Mouse (Mus musculus): ENCODE measurements at regions not wholly inside any gene's neighbourhood (a gene's known extent, or its start where the extent isn't known, plus 50 kb on each side); places are given as distances from the start of the nearest gene placed in this dataset.

DNA sequence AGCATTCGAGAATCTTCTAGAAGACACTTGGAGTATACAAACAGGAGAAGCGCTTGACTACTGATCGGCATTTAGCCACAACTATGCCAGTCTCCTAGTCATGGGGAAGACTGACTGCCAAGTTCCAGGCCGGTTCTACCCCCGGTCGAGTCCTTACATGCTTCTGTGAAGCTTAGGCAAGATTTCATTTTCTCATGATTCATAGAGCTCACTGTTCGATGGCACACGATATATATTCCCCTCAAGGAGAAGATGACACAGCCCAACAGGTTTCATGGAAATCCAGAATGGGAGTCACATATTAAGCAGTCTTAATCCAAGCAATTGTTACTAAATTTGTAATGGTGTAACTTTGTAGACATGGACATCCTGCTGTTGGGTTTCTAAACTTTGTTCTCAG is 177.8 kb downstream of the Slc38a4 start:
- Histone ChIP-seq H3K27ac (no peak overlapping the region), H3K9me3 (no peaks in the 10 kb centered on the region), H3K4me2 (replicated peaks) (no peak overlapping the region), H3K36me3 (no peaks in the 10 kb centered on the region), H3K9ac (no peak overlapping the region), H3K4me1 (replicated peaks) (peaks cover 8% of the 10 kb centered on the region; the same call in 1 of the 2 replicates), H3K4me3 (replicated peaks) (no peak overlapping the region), H3K27me3 (replicated peaks) (no peaks in the 10 kb centered on the region)
- WGBS = 91% methylated on average over 8 of the region's 8 CpGs
- no peak for ATAC-seq

- Histone ChIP-seq H3K4me1 (replicated peaks) (peaks cover 8% of the 10 kb centered on the region; the same call in 1 of the 2 replicates), H3K4me3 (replicated peaks) (no peak overlapping the region), H3K27me3 (replicated peaks) (no peaks in the 10 kb centered on the region), H3K36me3 (no peaks in the 10 kb centered on the region), H3K27ac (no peak overlapping the region), H3K9me3 (no peaks in the 10 kb centered on the region), H3K9ac (no peak overlapping the region), H3K4me2 (replicated peaks) (no peak overlapping the region)
- no peak for ATAC-seq
- 74% methylated on average over 9 of the region's 9 CpGs for WGBS
Observed at GRCm38 (mm10) chr15:96877271-96877670, 177.7 kb upstream of the Slc38a2 start.

GRCm38 (mm10) chr15:96874145-96874544 is 174.6 kb upstream of the Slc38a2 start:
- ATAC-seq = peak; percentile 85
- Histone ChIP-seq H3K27ac (peak overlapping the region; percentile 41; the same call in 1 of the 2 replicates), H3K4me3 (replicated peaks) (no peak overlapping the region), H3K9ac (no peak overlapping the region), H3K9me3 (no peaks in the 10 kb centered on the region), H3K4me2 (replicated peaks) (no peak overlapping the region), H3K4me1 (replicated peaks) (peaks cover 8% of the 10 kb centered on the region; the same call in 1 of the 2 replicates), H3K27me3 (replicated peaks) (no peaks in the 10 kb centered on the region), H3K36me3 (no peaks in the 10 kb centered on the region)
- WGBS = 32% methylated on average over 8 of the region's 8 CpGs

GRCm38 (mm10) chr15:96873562-96873961 is 174.0 kb upstream of the Slc38a2 start:
- Histone ChIP-seq H3K9me3 (no peaks in the 10 kb centered on the region), H3K4me2 (replicated peaks) (no peak overlapping the region), H3K36me3 (no peaks in the 10 kb centered on the region), H3K27ac (peak overlapping the region; percentile 73), H3K4me1 (replicated peaks) (peaks cover 8% of the 10 kb centered on the region; the same call in 1 of the 2 replicates), H3K27me3 (replicated peaks) (no peaks in the 10 kb centered on the region), H3K4me3 (replicated peaks) (no peak overlapping the region), H3K9ac (no peak overlapping the region)
- ATAC-seq = no peak
- WGBS = 56% methylated on average over 7 of the region's 7 CpGs

GRCm38 (mm10) chr15:96873126-96873525 is 173.6 kb upstream of the Slc38a2 start:
- WGBS = 64% methylated on average over 4 of the region's 4 CpGs
- peaks cover 8% of the 10 kb centered on the region; the same call in 1 of the 2 replicates for H3K4me1 ChIP-seq (replicated peaks)
- H3K4me3 ChIP-seq (replicated peaks) = no peak overlapping the region
- no peak for ATAC-seq
- H3K36me3 ChIP-seq = no peaks in the 10 kb centered on the region
- no peak overlapping the region for H3K4me2 ChIP-seq (replicated peaks)
- H3K9ac ChIP-seq = no peak overlapping the region
- H3K27me3 ChIP-seq (replicated peaks) = no peaks in the 10 kb centered on the region
- H3K27ac ChIP-seq = peak overlapping the region; percentile 73
- no peaks in the 10 kb centered on the region for H3K9me3 ChIP-seq

GRCm38 (mm10) chr15:96867701-96868100 is 168.2 kb upstream of the Slc38a2 start:
- no peaks in the 10 kb centered on the region for H3K36me3 ChIP-seq
- no peak overlapping the region for H3K4me3 ChIP-seq (replicated peaks)
- H3K27ac ChIP-seq = no peak overlapping the region
- no peaks in the 10 kb centered on the region for H3K4me1 ChIP-seq (replicated peaks)
- 77% methylated on average over 7 of the region's 7 CpGs for WGBS
- no peak overlapping the region for H3K4me2 ChIP-seq (replicated peaks)
- no peaks in the 10 kb centered on the region for H3K9me3 ChIP-seq
- no peak overlapping the region for H3K9ac ChIP-seq
- no peaks in the 10 kb centered on the region for H3K27me3 ChIP-seq (replicated peaks)
- no peak for ATAC-seq

DNA sequence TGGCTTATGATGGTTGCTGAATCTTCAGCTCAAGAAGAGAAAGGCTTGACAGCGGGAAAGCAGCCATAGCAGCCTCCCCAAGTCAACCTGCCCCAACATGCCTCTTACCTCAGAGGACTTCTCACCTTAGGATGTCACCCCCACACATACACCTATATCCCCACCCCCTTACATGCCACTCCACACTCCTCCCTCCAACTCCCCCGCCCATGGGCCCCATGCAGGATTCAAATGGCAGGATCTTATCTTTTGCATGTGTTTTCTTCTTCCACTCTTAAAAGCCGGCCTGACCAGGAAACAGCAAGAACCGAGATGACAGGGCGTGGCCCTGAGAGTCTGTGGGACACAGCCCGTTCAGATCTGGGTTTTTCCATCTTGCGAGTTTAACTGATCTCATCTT is 166.4 kb upstream of the Slc38a2 start:
- Histone ChIP-seq H3K4me1 (replicated peaks) (no peaks in the 10 kb centered on the region), H3K36me3 (no peaks in the 10 kb centered on the region), H3K4me3 (replicated peaks) (no peak overlapping the region), H3K27ac (no peak overlapping the region), H3K27me3 (replicated peaks) (no peaks in the 10 kb centered on the region), H3K9ac (no peak overlapping the region), H3K9me3 (no peaks in the 10 kb centered on the region), H3K4me2 (replicated peaks) (no peak overlapping the region)
- no peak for ATAC-seq
- WGBS = 78% methylated on average over 7 of the region's 7 CpGs

DNA sequence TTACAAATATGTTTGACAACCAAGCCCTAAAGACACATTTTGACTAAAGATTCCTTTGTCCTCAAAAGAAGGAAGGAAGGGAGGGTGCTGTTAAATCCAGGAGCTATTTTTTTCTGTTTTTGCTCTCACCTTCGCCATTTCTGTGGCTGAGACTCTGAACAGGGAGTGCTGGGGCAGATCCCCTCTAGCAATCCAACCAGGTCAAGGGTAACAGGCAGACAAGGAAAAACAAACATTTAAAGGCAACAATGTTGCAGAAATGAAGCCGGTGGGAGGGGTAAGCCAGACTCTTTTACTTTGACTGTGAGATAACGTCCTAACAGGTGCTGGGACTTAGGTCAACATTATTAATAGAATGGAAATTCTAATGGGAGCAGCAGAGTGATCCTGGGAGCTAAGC is 158.2 kb upstream of the Slc38a2 start:
- Histone ChIP-seq H3K4me1 (replicated peaks) (no peaks in the 10 kb centered on the region), H3K4me3 (replicated peaks) (no peak overlapping the region), H3K4me2 (replicated peaks) (no peak overlapping the region), H3K36me3 (no peaks in the 10 kb centered on the region), H3K27me3 (replicated peaks) (no peaks in the 10 kb centered on the region), H3K27ac (no peak overlapping the region), H3K9me3 (no peaks in the 10 kb centered on the region), H3K9ac (no peak overlapping the region)
- WGBS = 42% methylated on average over 3 of the region's 3 CpGs
- peak; percentile 31; the same call in 1 of the 2 replicates for ATAC-seq

DNA sequence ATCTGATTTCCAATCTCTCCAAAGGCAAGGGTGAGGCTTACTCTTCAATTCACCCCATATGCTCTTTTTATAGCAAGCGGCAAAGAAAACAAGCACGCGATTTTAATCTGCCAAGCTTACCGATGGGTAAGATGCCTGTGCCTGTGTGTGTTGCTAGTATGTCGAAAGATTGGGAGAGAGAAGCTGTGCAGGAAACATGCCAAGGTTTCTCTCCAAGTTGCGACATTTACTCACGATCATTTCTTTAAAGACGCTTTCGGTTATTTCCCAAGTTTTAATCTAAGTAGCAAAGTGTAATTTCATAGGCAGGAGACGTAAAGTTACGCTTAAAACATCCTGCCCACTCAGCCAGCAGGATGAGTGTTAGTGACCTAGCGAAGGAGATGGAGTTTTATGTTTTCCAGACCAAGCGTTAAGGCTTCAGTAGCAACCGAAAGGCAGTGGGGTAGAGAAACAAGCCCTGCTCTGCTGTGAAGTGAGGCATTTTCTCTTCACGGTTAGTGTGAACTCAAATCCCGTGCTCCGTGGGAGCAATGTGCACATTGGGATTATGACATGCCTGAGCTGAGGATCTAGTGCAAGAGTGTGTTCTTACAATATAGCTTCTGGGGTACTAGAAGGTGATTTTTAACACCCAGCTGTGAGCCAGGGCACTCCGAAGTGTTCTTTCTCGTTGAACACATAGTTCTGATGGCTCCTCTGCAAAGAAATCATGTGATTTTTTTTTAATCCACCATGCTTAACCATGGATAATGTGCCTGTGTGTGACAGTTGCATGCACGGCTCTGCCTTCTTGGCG is 152.6 kb upstream of the Slc38a2 start:
- ATAC-seq = no peak
- 80% methylated on average over 21 of the region's 21 CpGs for WGBS
- no peaks in the 10 kb centered on the region for H3K27me3 ChIP-seq (replicated peaks)
- no peak overlapping the region for H3K4me2 ChIP-seq (replicated peaks)
- H3K9ac ChIP-seq = no peak overlapping the region
- H3K27ac ChIP-seq = no peak overlapping the region
- H3K9me3 ChIP-seq = no peaks in the 10 kb centered on the region
- H3K36me3 ChIP-seq = no peaks in the 10 kb centered on the region
- H3K4me3 ChIP-seq (replicated peaks) = no peak overlapping the region
- no peaks in the 10 kb centered on the region for H3K4me1 ChIP-seq (replicated peaks)

DNA sequence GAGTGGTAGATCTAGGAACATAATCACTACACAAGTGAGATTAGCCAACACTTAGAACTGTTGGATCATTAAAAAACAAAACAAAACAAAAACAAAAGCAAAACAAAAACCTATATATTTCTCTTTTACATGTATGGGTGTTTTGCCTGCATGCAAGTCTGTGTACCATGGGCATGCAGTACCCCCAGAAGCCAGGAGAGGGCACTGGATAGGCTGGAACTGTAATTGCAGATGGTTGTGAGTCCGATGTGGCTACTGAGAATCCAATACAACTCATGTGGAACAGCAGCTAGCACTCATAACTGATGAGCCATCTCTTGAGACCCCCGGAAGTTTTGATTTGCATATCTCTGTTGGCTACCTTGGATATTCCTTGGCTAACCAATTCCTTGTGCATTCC is 148.6 kb upstream of the Slc38a2 start:
- WGBS = 79% methylated on average over 2 of the region's 2 CpGs
- Histone ChIP-seq H3K4me2 (replicated peaks) (no peak overlapping the region), H3K9ac (no peak overlapping the region), H3K36me3 (no peaks in the 10 kb centered on the region), H3K4me1 (replicated peaks) (peaks cover 2% of the 10 kb centered on the region; the same call in 1 of the 2 replicates), H3K4me3 (replicated peaks) (no peak overlapping the region), H3K27ac (no peak overlapping the region), H3K27me3 (replicated peaks) (no peaks in the 10 kb centered on the region), H3K9me3 (no peaks in the 10 kb centered on the region)
- no peak for ATAC-seq

- Histone ChIP-seq H3K9me3 (no peaks in the 10 kb centered on the region), H3K4me2 (replicated peaks) (no peak overlapping the region), H3K4me3 (replicated peaks) (no peak overlapping the region), H3K27ac (no peak overlapping the region), H3K4me1 (replicated peaks) (peaks cover 2% of the 10 kb centered on the region; the same call in 1 of the 2 replicates), H3K27me3 (replicated peaks) (no peaks in the 10 kb centered on the region), H3K9ac (no peak overlapping the region), H3K36me3 (no peaks in the 10 kb centered on the region)
- ATAC-seq = no peak
- 80% methylated on average over 6 of the region's 6 CpGs for WGBS
Observed at GRCm38 (mm10) chr15:96845221-96845620, 145.7 kb upstream of the Slc38a2 start.

DNA sequence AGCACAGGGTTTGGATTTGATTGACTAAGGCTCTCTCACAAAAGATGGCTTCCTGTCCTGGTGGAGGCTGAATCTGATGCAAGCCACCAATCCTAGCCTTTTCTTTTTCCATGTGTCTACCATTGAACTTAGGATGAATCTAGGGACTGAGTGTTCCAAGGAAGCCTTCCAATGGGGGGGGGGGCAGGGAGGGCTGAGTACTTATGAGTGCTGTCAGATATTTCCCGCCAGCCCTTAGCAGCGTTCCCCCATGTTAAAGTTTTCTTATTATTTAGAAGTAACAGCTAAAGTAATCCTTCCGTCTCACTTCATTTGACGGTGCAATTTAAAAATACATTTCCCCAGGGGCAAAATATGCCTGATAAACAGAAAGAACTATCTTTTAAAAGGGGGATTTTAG is 144.8 kb upstream of the Slc38a2 start:
- ATAC-seq = no peak
- no peaks in the 10 kb centered on the region for H3K9me3 ChIP-seq
- H3K4me2 ChIP-seq (replicated peaks) = no peak overlapping the region

DNA sequence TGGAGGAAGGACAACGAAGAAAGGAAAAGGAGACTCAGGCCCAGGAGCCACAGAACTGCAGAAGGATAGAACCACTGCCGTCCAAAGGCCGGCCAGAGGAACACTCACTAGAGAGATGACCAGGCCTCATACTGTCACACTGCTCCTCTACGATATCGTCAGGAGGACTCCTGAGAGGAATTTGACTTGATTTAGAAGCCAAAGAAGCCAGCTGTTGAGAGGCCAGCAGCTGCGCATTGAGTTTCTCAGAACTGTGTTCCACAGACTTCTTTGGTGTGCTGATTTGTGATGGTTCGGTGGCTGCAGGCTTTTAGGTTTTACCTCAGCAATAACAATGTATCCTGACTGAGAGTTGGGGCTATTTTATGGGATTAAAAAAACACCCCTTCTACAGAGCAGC is 144.1 kb upstream of the Slc38a2 start:
- Histone ChIP-seq H3K4me3 (replicated peaks) (no peak overlapping the region), H3K9me3 (no peaks in the 10 kb centered on the region), H3K36me3 (no peaks in the 10 kb centered on the region), H3K9ac (no peak overlapping the region), H3K27ac (peak overlapping the region; percentile 5; the same call in 1 of the 2 replicates), H3K4me2 (replicated peaks) (no peak overlapping the region), H3K4me1 (replicated peaks) (peaks cover 2% of the 10 kb centered on the region; the same call in 1 of the 2 replicates), H3K27me3 (replicated peaks) (no peaks in the 10 kb centered on the region)
- 59% methylated on average over 7 of the region's 7 CpGs for WGBS
- no peak for ATAC-seq

More for the DNA sequence above, 144.8 kb upstream of the Slc38a2 start:
- H3K27me3 ChIP-seq (replicated peaks) = no peaks in the 10 kb centered on the region
- H3K4me3 ChIP-seq (replicated peaks) = no peak overlapping the region
- H3K27ac ChIP-seq = no peak overlapping the region
- H3K9ac ChIP-seq = no peak overlapping the region
- H3K36me3 ChIP-seq = no peaks in the 10 kb centered on the region
- peaks cover 2% of the 10 kb centered on the region; the same call in 1 of the 2 replicates for H3K4me1 ChIP-seq (replicated peaks)
- 55% methylated on average over 4 of the region's 4 CpGs for WGBS

Measured in intestine, embryonic 15.5 days (tissue).